In the genomic region with DNA sequence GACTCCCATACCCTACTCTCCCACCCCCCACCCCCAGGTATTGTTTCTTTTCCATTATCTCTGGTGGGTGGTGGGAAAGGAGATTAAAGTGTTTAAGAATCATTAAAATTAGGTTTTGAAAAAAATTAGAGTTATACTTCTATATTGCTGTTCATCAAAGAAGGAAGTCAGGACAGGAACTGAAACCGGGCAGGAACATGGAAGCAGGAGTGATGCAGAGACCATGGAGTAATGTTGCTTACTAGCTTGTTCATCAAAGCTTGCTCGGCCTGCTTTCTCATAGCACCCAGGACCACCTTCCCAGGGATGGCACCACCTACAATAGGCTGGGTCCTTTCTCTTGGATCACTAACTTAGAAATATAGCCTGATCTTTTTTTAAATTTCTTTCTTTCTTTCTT, we compare ENCODE assay signal across 16 mouse cellular contexts.
"Had no signal": no experiment of that assay in that cellular context is flagged by ENCODE, and none has a peak within 500 bp of the region (broad histone marks: within the 10 kb centered on the region; RNA-seq: fewer than 3 reads in every experiment).

No protein-coding gene starts in this region.

- H3K27me3 ChIP-seq: liver, embryonic 12.5 days; midbrain, embryonic 13.5 days; midbrain, embryonic 15.5 days; neural tube, embryonic 12.5 days had no signal

- H3K9ac ChIP-seq: liver, embryonic 12.5 days; liver, embryonic 14.5 days; lung, embryonic 14.5 days; midbrain, embryonic 13.5 days; midbrain, embryonic 15.5 days; neural tube, embryonic 12.5 days had no signal

- H3K9me3 ChIP-seq: liver, embryonic 12.5 days; megakaryocyte, embryonic 14.5 days; midbrain, embryonic 13.5 days; midbrain, embryonic 15.5 days; neural tube, embryonic 12.5 days had no signal

- H3K4me1 ChIP-seq: liver, embryonic 12.5 days; megakaryocyte, embryonic 14.5 days; midbrain, embryonic 13.5 days; midbrain, embryonic 15.5 days; neural tube, embryonic 12.5 days had no signal

- H3K4me3 ChIP-seq: liver, embryonic 12.5 days; megakaryocyte, embryonic 14.5 days; midbrain, embryonic 13.5 days; midbrain, embryonic 15.5 days; neural tube, embryonic 12.5 days had no signal

- H3K36me3 ChIP-seq: liver, embryonic 12.5 days; midbrain, embryonic 13.5 days; midbrain, embryonic 15.5 days; neural tube, embryonic 12.5 days had no signal

- H3K4me2 ChIP-seq: liver, embryonic 12.5 days; lung, embryonic 14.5 days; midbrain, embryonic 11.5 days; midbrain, embryonic 13.5 days; midbrain, embryonic 15.5 days; neural tube, embryonic 12.5 days had no signal

- DNase-seq: lung, embryonic 14.5 days; lung, postnatal 10 days; right cerebral cortex, postnatal 14 days; right cerebral cortex, postnatal 4 days; spleen, adult 18-20 months; thymus, adult 2 months; thymus, postnatal 25 days; thymus, postnatal 4 days had no signal

- ATAC-seq: liver, embryonic 12.5 days; midbrain, embryonic 13.5 days; midbrain, embryonic 15.5 days had no signal

- H3K27ac ChIP-seq: liver, embryonic 12.5 days; liver, embryonic 14.5 days; macrophage; midbrain, embryonic 13.5 days; midbrain, embryonic 15.5 days; neural tube, embryonic 12.5 days had no signal
